Mouse (Mus musculus) B cell, adult 67 days (primary cell): ENCODE data around the gene Gm47289. TPM values are rescaled to one million over a fixed set of nuclear protein-coding genes. Genes with fewer than 3 reads are reported as not detected.

Experiments
- total RNA-seq, 2 experiments: library from RNA; stranded (reverse); gene quantifications; 4 replicates each; pipeline ENCODE4 v1.2.4; 2023

Gene Gm47289
- total RNA-seq, result not detected

DNA sequence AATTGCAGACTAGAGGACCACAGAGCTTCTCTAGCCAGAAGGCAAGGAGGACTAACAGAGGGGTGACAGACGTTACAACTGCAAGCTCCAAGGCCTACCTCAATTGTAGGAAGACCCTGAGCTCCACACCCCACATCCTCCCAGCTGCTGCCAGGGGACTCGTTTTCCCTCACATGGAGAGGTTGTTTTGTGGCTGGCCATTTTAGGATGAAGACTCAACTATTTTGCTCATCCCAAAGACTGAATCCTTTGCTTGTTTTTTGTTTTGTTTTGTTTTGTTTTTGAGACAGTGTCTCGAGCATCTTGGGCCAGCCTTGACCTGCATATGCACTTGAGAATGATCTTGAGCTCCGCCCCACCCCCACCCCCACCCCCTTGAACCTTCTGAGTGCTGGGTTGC lies at the start of gene Gm47289:
Gene Gm47289 (plus strand): TSS at position 301 of the 400 bp plus-strand sequence.

GRCm38 (mm10) chr9:119156278-119157201 lies 2.4 kb upstream of the Gm47289 start, which contains the start of gene Acaa1b:
Gene Acaa1b (minus strand): TSS chr9:119157093.

DNA sequence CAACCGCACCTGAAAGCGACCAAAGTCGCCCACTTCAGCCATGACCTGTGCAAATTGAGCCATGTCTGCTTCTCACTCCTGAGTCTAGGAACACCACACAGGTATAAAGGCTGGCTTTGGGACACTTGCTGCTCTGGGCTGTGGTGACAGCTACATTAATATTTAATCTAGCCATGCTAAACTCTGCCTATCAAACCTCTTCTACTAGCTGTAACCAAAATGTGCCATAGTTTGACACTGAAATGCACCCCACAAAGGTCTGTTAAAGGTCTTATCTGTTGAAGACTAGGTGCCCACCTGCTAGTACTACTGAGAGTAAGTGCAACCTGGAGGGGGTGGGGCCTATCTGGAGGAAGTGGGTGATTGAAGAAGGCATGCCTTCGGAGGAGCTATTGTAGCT lies 50.0 kb downstream of the Gm47289 start, which contains the start of gene Slc22a13:
Gene Slc22a13 (minus strand): TSS at position 101 of the 400 bp plus-strand sequence.

Other genes with a start within 250 kb of the Gm47289 start
- gene Ctdspl, start 232.7 kb upstream of the Gm47289 start, total RNA-seq, result under 1 TPM in 1 of 2 experiments, not detected in 1; 0.23 TPM
- gene Vill, start 106.4 kb upstream of the Gm47289 start, total RNA-seq, result 1 to 10 TPM; 2.9 to 5.1 TPM
- not detected for gene Plcd1, start 65.7 kb upstream of the Gm47289 start, total RNA-seq
- gene Dlec1, start 56.7 kb upstream of the Gm47289 start, total RNA-seq, result under 1 TPM in 1 of 2 experiments, not detected in 1; 0.52 TPM
- gene Acaa1b, start 2.1 kb upstream of the Gm47289 start, total RNA-seq, result 1 to 10 TPM in 1 of 2 experiments, under 1 TPM in 1; 0.46 to 1.2 TPM
- gene Slc22a13, start 49.9 kb downstream of the Gm47289 start, total RNA-seq, result not detected
- 10 to 100 TPM; 40.4 to 44.4 TPM for gene Oxsr1, start 163.3 kb downstream of the Gm47289 start, total RNA-seq
- gene Acaa1a, start 180.5 kb downstream of the Gm47289 start, total RNA-seq, result 10 to 100 TPM; 52.8 to 60.8 TPM
- gene Myd88, start 182.2 kb downstream of the Gm47289 start, total RNA-seq, result 10 to 100 TPM; 34.1 to 36.7 TPM
- 1 to 10 TPM; 1.3 to 1.5 TPM for gene Xylb, start 198.2 kb downstream of the Gm47289 start, total RNA-seq
- gene Slc22a14, start 206.4 kb downstream of the Gm47289 start, total RNA-seq, result not detected
- under 1 TPM in 1 of 2 experiments, not detected in 1; 0.33 TPM for gene Acvr2b, start 243.0 kb downstream of the Gm47289 start, total RNA-seq